Mouse (Mus musculus): ENCODE results near the gene Eef1akmt4. TPM values are rescaled to one million over a fixed set of nuclear protein-coding genes. Genes with fewer than 3 reads are reported as not detected.

Gene Eef1akmt4
- 36.0 and 42.1 TPM in 2 replicates for polyA plus RNA-seq (2016; fragmentation: Nextera tagmentation; extraction: Ambion mirVana)

- WGBS = 2% methylated on average over 41 of the region's 41 CpGs
- H3K27me3 ChIP-seq (ENCODE audit: low read depth, poor library complexity, severe bottlenecking) = no peaks in the 10 kb centered on the region
- H3K36me3 ChIP-seq = peaks cover 33% of the 10 kb centered on the region
- peaks cover 37% of the 10 kb centered on the region for H3K4me1 ChIP-seq
- H3K4me3 ChIP-seq = peak within 1 kb of the TSS; percentile 91
- peak; percentile 90 for DNase-seq (ENCODE audit: low spot score)
- H3K27ac ChIP-seq (replicated peaks) = peak within 1 kb of the TSS; percentile 96
- no peaks in the 10 kb centered on the region for H3K9me3 ChIP-seq (replicated peaks)
Measured at GRCm38 (mm10) chr16:20611357-20612227, at the start of gene Eef1akmt4, which contains the start of the genes Gm49333 and Alg3. Gene Eef1akmt4 (plus strand): TSS chr16:20611593. Gene Gm49333 (plus strand): TSS chr16:20611610. Gene Alg3 (minus strand): TSS chr16:20611735.

- Histone ChIP-seq H3K36me3 (peaks cover 33% of the 10 kb centered on the region), H3K27ac (replicated peaks) (no peak overlapping the region), H3K27me3 (ENCODE audit: low read depth, poor library complexity, severe bottlenecking) (no peaks in the 10 kb centered on the region), H3K9me3 (replicated peaks) (no peaks in the 10 kb centered on the region), H3K4me1 (no peaks in the 10 kb centered on the region), H3K4me3 (no peak overlapping the region)
- no peak for DNase-seq (ENCODE audit: low spot score)
- 65% methylated on average over 1 of the region's 1 CpGs for WGBS
Measured at GRCm38 (mm10) chr16:20565075-20565474, 46.3 kb upstream of the Eef1akmt4 start.

GRCm38 (mm10) chr16:20589366-20589938 is 21.9 kb upstream of the Eef1akmt4 start, which contains the start of gene Vwa5b2:
Gene Vwa5b2 (plus strand): TSS chr16:20589471.
- H3K4me1 ChIP-seq = peaks cover 24% of the 10 kb centered on the region
- H3K27ac ChIP-seq (replicated peaks) = peak within 1 kb of the TSS; percentile 66
- H3K4me3 ChIP-seq = peak within 1 kb of the TSS; percentile 67
- under 1% methylated on average over 24 of the region's 24 CpGs for whole genome bisulfite sequencing
- H3K9me3 ChIP-seq (replicated peaks) = no peaks in the 10 kb centered on the region
- H3K27me3 ChIP-seq (ENCODE audit: low read depth, poor library complexity, severe bottlenecking) = peaks cover 64% of the 10 kb centered on the region
- H3K36me3 ChIP-seq = no peaks in the 10 kb centered on the region
- DNase-seq (ENCODE audit: low spot score) = peak; percentile 62

- Histone ChIP-seq H3K4me1 (peaks cover 24% of the 10 kb centered on the region), H3K4me3 (peak overlapping the region; percentile 67), H3K27me3 (ENCODE audit: low read depth, poor library complexity, severe bottlenecking) (peaks cover 71% of the 10 kb centered on the region), H3K9me3 (replicated peaks) (no peaks in the 10 kb centered on the region), H3K36me3 (no peaks in the 10 kb centered on the region), H3K27ac (replicated peaks) (peak overlapping the region; percentile 66)
- no peak for DNase-seq (ENCODE audit: low spot score)
- WGBS = under 1% methylated on average over 39 of the region's 39 CpGs
Measured at GRCm38 (mm10) chr16:20589939-20590679, 21.3 kb upstream of the Eef1akmt4 start.

GRCm38 (mm10) chr16:20590680-20591038 is 20.7 kb upstream of the Eef1akmt4 start:
- H3K4me1 ChIP-seq = peaks cover 24% of the 10 kb centered on the region
- WGBS = 2% methylated on average over 17 of the region's 17 CpGs
- peak overlapping the region; percentile 67 for H3K4me3 ChIP-seq
- H3K27ac ChIP-seq (replicated peaks) = no peak overlapping the region
- peaks cover 76% of the 10 kb centered on the region for H3K27me3 ChIP-seq (ENCODE audit: low read depth, poor library complexity, severe bottlenecking)
- DNase-seq (ENCODE audit: low spot score) = peak; percentile 40
- H3K9me3 ChIP-seq (replicated peaks) = no peaks in the 10 kb centered on the region
- H3K36me3 ChIP-seq = no peaks in the 10 kb centered on the region

- 5% methylated on average over 48 of the region's 48 CpGs for WGBS
- peaks cover 82% of the 10 kb centered on the region for H3K27me3 ChIP-seq (ENCODE audit: low read depth, poor library complexity, severe bottlenecking)
- no peaks in the 10 kb centered on the region for H3K9me3 ChIP-seq (replicated peaks)
Measured at GRCm38 (mm10) chr16:20591076-20591705, 20.2 kb upstream of the Eef1akmt4 start.

GRCm38 (mm10) chr16:20595060-20595673 is 16.2 kb upstream of the Eef1akmt4 start:
- peaks cover 61% of the 10 kb centered on the region for H3K27me3 ChIP-seq (ENCODE audit: low read depth, poor library complexity, severe bottlenecking)
- 84% methylated on average over 7 of the region's 7 CpGs for WGBS

More at GRCm38 (mm10) chr16:20591076-20591705, 20.2 kb upstream of the Eef1akmt4 start:
- Histone ChIP-seq H3K4me3 (peak overlapping the region; percentile 67), H3K4me1 (peaks cover 24% of the 10 kb centered on the region), H3K36me3 (no peaks in the 10 kb centered on the region), H3K27ac (replicated peaks) (no peak overlapping the region)
- DNase-seq (ENCODE audit: low spot score) = peak; percentile 29

GRCm38 (mm10) chr16:20595737-20596136 is 15.7 kb upstream of the Eef1akmt4 start:
- no peak for DNase-seq (ENCODE audit: low spot score)
- Histone ChIP-seq H3K27me3 (ENCODE audit: low read depth, poor library complexity, severe bottlenecking) (peaks cover 55% of the 10 kb centered on the region), H3K36me3 (no peaks in the 10 kb centered on the region), H3K9me3 (replicated peaks) (no peaks in the 10 kb centered on the region), H3K4me1 (peaks cover 8% of the 10 kb centered on the region), H3K27ac (replicated peaks) (no peak overlapping the region), H3K4me3 (no peak overlapping the region)
- 84% methylated on average over 4 of the region's 4 CpGs for WGBS

More at GRCm38 (mm10) chr16:20595060-20595673, 16.2 kb upstream of the Eef1akmt4 start:
- no peak for DNase-seq (ENCODE audit: low spot score)
- no peaks in the 10 kb centered on the region for H3K36me3 ChIP-seq
- no peaks in the 10 kb centered on the region for H3K9me3 ChIP-seq (replicated peaks)
- H3K4me3 ChIP-seq = no peak overlapping the region
- H3K4me1 ChIP-seq = peaks cover 13% of the 10 kb centered on the region
- no peak overlapping the region for H3K27ac ChIP-seq (replicated peaks)

- 71% methylated on average over 7 of the region's 7 CpGs for WGBS
Measured at GRCm38 (mm10) chr16:20596687-20597441, 14.5 kb upstream of the Eef1akmt4 start.

GRCm38 (mm10) chr16:20600511-20600910 is 10.9 kb upstream of the Eef1akmt4 start:
- Histone ChIP-seq H3K27ac (replicated peaks) (no peak overlapping the region), H3K9me3 (replicated peaks) (no peaks in the 10 kb centered on the region), H3K4me3 (no peak overlapping the region), H3K4me1 (no peaks in the 10 kb centered on the region), H3K27me3 (ENCODE audit: low read depth, poor library complexity, severe bottlenecking) (peaks cover 8% of the 10 kb centered on the region), H3K36me3 (peaks cover 19% of the 10 kb centered on the region)
- DNase-seq (ENCODE audit: low spot score) = no peak
- 81% methylated on average over 5 of the region's 5 CpGs for WGBS

More at GRCm38 (mm10) chr16:20596687-20597441, 14.5 kb upstream of the Eef1akmt4 start:
- Histone ChIP-seq H3K9me3 (replicated peaks) (no peaks in the 10 kb centered on the region), H3K4me1 (no peaks in the 10 kb centered on the region), H3K36me3 (no peaks in the 10 kb centered on the region), H3K27me3 (ENCODE audit: low read depth, poor library complexity, severe bottlenecking) (peaks cover 44% of the 10 kb centered on the region), H3K27ac (replicated peaks) (no peak overlapping the region), H3K4me3 (no peak overlapping the region)
- no peak for DNase-seq (ENCODE audit: low spot score)

GRCm38 (mm10) chr16:20604705-20605104 is 6.7 kb upstream of the Eef1akmt4 start:
- H3K27ac ChIP-seq (replicated peaks) = no peak overlapping the region
- H3K27me3 ChIP-seq (ENCODE audit: low read depth, poor library complexity, severe bottlenecking) = no peaks in the 10 kb centered on the region
- DNase-seq (ENCODE audit: low spot score) = no peak
- peaks cover 15% of the 10 kb centered on the region for H3K4me1 ChIP-seq
- H3K9me3 ChIP-seq (replicated peaks) = no peaks in the 10 kb centered on the region
- WGBS = 89% methylated on average over 9 of the region's 9 CpGs
- H3K4me3 ChIP-seq = no peak overlapping the region
- H3K36me3 ChIP-seq = peaks cover 56% of the 10 kb centered on the region
